Mouse (Mus musculus) E14TG2a.4 (cell line): ENCODE data around the gene Cnot3.

Experiments used
- H3K27me3 ChIP-seq: 2 replicates; pipeline ENCODE4 v1.6.1; 2014; ENCODE audit warnings: low read length, control low read depth; ENCODE audit not compliant: insufficient read depth
- H3K36me3 ChIP-seq: 2 replicates; pipeline ENCODE4 v1.6.1; 2014; ENCODE audit warnings: low read length, control low read depth; ENCODE audit not compliant: insufficient read depth
- H3K4me1 ChIP-seq: replicated peaks from 2 replicates; pipeline ENCODE4 v1.6.1; 2014; ENCODE audit warnings: low read depth, low read length, control low read depth
- H3K4me3 ChIP-seq: replicated peaks from 2 replicates; pipeline ENCODE4 v1.5.1; 2014; ENCODE audit warnings: mild to moderate bottlenecking, low read length
- H3K9me3 ChIP-seq: 2 replicates; pipeline ENCODE4 v1.6.1; 2014; ENCODE audit warnings: low read length, control low read depth
- CTCF ChIP-seq: conservative IDR thresholded peaks from 2 replicates; pipeline ENCODE4 v1.5.1; 2014; ENCODE audit warnings: low read length
- NANOG ChIP-seq: IDR thresholded peaks from 2 replicates; pipeline ENCODE4 v1.6.1; 2014; ENCODE audit warnings: borderline replicate concordance, low read length, mixed read lengths
- POU5F1 ChIP-seq: IDR thresholded peaks from 2 replicates; pipeline ENCODE4 v1.6.1; 2014; ENCODE audit warnings: low read length, borderline replicate concordance

Cnot3 gene

DNA sequence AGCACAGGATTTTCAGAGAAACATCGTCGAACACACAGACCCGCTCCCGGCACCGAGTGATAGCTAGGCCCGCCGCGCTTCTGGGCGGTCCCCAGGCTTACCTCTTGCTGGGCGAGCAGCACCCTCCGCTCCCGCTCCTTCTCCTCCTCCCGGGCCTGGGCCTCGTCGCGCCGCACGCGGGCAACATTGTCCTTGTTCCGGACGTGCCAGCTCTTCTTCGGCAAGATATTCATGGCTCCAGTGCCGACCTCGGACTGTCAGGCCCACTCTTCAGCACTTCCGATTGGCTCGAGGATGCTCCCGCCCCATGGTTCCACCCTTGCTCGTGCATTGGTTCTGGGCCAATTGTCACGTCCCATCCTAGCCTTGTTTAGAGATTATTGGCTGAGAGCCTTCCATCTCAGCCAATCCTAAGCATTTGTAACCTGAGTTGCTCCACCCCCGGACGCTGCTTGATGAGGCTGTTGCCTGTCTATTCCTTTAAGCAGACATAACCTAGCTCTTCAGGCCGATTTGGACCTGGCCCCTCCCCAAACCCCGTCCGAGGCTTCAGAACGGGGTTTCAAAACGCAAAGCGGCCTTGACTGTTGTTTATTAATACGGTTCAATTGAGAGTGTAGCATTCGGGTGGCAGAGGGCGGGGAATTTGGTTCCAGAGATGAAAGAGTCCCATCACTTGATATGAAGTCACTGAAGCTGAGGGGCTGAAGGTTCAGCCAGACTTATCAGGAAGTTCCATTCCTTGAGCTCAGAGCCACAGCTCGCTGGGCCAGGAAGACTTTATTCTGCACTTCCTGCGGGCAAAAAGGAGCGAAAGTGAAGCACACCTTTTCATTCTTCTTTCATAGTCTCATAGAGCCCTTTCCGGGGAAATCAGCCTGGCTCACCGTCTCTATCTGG, 20.4 kb downstream of the Cnot3 start, which contains the start of gene Leng1:
Leng1 (minus strand) TSS at position 626 of the 900 bp plus-strand sequence.
- no peak for TF ChIP-seq POU5F1
- no peak for TF ChIP-seq NANOG
- no peak for TF ChIP-seq CTCF
- H3K27me3 ChIP-seq = no peaks in the 10 kb centered on the region
- peaks cover 45% of the 10 kb centered on the region for H3K4me1 ChIP-seq
- no peaks in the 10 kb centered on the region for H3K9me3 ChIP-seq
- H3K4me3 ChIP-seq = peak within 1 kb of the TSS; percentile 88
- H3K36me3 ChIP-seq = peaks cover 37% of the 10 kb centered on the region

DNA sequence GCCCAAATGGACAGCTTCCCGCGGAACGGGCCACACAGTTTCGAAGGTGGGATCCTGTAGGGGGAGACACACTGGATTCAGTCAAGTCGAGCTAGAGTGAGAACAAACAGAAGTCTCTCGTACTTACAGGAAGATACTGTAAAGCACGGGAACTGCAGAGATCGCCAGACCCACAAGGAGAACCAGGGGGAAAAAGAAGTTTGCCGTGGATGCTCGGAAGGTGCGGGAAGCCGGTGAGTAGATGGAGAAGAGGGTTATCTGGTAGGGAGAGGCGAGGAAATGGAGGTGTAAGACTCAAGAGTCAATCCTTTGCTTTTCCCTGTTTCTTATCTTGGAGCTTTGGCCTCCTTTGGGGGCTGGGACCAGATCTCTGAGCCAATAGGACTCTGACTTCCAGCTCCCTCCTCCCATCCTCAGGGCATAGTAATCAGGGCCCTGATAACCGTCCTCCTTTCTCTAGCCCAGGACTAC, 21.9 kb downstream of the Cnot3 start:
- peaks cover 44% of the 10 kb centered on the region for H3K4me1 ChIP-seq

DNA sequence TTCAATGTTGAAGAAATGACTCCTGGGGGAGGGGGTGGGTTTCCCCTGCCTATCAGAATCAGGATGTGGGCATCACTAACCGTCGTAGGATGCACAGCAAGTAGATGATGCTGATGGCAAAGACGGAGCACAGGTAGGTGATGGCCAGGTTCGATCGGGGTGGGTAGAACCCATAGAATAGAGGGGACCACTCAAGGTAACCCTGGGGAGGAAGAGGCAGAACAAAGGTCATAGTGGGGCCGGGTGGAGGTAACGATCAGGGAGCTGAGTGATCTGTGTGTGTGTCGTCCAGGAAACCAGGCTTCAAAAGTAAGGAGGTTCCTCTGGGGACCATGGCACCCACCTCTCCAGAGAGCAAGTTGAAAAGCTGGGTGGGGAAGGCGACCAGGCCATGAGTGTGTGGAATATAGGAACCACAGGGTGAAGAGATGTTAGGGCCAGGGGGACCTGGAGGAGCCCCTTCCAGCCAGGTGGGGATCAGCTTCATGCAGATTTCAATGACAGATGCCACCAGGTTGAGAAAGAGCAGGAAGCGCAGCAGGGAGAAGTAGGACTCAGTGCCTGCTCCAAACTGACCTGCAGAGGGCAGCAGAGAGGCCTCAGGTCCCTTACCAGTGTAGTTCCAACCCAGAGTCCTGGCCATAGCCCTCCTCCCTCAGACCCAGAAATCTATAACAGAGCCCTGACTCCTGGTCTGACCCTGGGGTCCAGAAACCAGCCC, 29.6 kb downstream of the Cnot3 start:
- TF ChIP-seq CTCF = peak; percentile 90
- TF ChIP-seq NANOG = no peak
- Histone ChIP-seq H3K4me3 (no peak overlapping the region), H3K27me3 (no peaks in the 10 kb centered on the region), H3K36me3 (peaks cover 11% of the 10 kb centered on the region), H3K9me3 (no peaks in the 10 kb centered on the region), H3K4me1 (peaks cover 31% of the 10 kb centered on the region)

More for the DNA sequence above, 21.9 kb downstream of the Cnot3 start:
- Histone ChIP-seq H3K27me3 (no peaks in the 10 kb centered on the region), H3K4me3 (peak overlapping the region; percentile 43), H3K36me3 (peaks cover 22% of the 10 kb centered on the region), H3K9me3 (no peaks in the 10 kb centered on the region)
- TF ChIP-seq NANOG (no peak), POU5F1 (no peak), CTCF (no peak; the same call in 1 of the 2 replicates)

DNA sequence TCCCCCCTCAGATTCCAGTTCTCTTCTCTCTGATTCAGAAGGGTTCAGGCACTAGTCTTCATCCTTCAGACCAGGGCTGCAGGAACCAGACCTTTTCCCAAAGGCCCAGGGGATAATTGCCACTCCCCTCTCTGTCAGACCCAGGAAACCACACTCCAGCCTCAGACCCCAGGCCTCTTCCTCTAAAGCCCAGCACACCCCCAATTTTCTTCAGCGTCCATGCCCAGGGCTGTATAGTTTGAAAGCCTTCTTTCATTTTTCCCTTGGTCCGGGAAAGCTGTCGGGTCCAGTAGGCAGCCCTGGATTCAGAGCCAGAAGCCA, 30.1 kb downstream of the Cnot3 start:
- Histone ChIP-seq H3K27me3 (no peaks in the 10 kb centered on the region), H3K36me3 (peaks cover 13% of the 10 kb centered on the region), H3K4me1 (peaks cover 31% of the 10 kb centered on the region), H3K9me3 (no peaks in the 10 kb centered on the region), H3K4me3 (no peak overlapping the region)
- TF ChIP-seq CTCF (no peak), NANOG (no peak), POU5F1 (no peak)

DNA sequence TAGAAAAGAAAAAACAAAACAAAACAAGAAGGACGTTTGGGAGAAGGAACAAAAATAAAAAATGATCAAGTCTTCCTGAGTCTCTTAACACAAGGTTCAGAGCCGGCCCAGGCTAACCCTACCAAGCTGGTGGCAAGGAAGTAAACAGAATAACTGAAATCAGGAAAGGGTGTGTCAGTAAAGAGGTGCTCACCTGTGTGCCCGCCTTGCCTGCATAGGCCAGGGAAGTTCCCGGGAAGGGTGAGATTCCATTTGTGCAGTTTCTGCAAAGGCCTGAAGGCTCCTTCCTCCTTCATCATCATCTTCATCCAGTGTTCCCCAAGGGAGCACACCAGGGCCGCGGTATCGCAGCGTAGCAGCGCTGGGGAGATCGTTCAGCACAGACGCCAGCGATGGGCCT, 31.3 kb downstream of the Cnot3 start:
- peaks cover 17% of the 10 kb centered on the region for H3K36me3 ChIP-seq

DNA sequence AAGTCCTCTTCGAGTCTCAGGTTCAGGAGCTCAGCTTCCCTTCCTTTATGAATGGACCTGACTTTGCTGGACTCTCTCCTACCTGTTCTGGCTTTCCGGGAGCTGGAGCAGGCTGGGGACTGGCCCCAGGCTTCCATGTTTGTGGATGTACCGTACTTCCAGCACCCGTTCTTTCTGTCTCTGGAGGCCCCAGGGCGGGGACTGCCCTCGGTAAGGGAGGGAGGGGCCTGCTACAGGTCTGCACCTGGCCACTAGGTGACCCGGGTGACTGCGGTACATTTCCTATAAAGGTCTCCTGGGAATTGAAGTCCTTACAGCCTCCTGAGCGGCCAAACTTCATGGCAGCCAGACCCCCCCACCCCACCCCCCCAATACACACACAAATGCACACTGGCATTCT, 32.3 kb downstream of the Cnot3 start, which contains the start of gene Tmc4:
Tmc4 (minus strand) TSS at position 212 of the 400 bp plus-strand sequence.
- H3K4me1 ChIP-seq = peaks cover 31% of the 10 kb centered on the region
- no peak within 1 kb of the TSS for H3K4me3 ChIP-seq
- H3K9me3 ChIP-seq = no peaks in the 10 kb centered on the region
- H3K36me3 ChIP-seq = peaks cover 23% of the 10 kb centered on the region
- no peak for TF ChIP-seq POU5F1
- no peaks in the 10 kb centered on the region for H3K27me3 ChIP-seq

More for the DNA sequence above, 31.3 kb downstream of the Cnot3 start:
- Histone ChIP-seq H3K27me3 (no peaks in the 10 kb centered on the region), H3K9me3 (no peaks in the 10 kb centered on the region), H3K4me1 (peaks cover 31% of the 10 kb centered on the region), H3K4me3 (no peak overlapping the region)
- TF ChIP-seq CTCF = no peak
- TF ChIP-seq NANOG = no peak
- no peak for TF ChIP-seq POU5F1

DNA sequence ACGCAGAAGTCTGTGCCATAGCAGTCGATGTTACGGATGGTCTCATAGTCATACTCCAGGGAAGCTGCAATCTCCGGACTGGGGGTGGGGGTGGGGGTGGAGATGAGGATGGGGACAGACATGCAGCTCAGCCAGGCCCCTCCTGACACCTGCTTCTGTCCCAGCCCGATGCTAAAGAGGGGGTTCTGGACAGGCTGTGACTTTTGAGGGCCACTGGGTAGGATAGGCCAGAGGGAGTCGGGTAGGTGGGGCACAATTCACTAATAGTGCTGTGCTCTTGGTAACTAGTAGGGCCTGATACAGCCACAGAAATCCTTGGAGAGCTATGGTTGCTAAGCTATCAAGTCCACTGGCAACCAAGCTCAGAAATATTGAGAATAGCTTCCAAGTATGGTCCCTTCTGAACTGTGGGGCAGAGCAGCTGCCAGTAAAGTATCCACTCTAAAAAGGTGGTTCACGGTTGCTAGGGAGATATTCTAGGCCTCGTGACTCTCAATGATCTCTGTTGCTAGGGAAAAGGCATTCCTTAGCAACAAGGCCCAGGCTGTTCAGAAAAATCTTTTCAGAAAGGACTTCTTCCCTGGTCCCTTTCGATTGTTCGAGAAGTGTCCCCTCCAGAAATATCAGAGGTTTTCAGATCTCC, 39.0 kb downstream of the Cnot3 start:
- Histone ChIP-seq H3K4me3 (no peak overlapping the region), H3K36me3 (peaks cover 56% of the 10 kb centered on the region), H3K9me3 (no peaks in the 10 kb centered on the region), H3K27me3 (no peaks in the 10 kb centered on the region), H3K4me1 (peaks cover 22% of the 10 kb centered on the region)
- TF ChIP-seq POU5F1 (no peak), CTCF (no peak), NANOG (no peak)

DNA sequence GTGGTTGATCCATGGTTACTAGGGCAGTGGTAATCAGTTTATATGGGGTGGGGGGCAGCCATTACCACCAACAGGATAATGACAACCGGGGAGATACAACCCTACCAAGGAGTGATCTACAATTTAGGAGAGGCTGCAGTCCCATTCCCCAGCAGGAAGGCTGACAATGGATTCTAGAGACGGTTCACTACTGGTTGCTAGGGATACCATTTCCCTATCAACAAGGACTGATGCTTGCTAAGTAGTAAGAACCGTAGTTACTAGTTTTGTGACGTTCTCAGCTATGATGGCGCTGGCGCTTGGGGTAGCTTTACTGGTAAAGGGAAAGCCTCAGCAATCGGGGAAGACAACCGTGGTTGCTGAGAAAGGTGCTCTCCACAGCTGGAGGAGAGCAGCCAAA, 39.6 kb downstream of the Cnot3 start:
- Histone ChIP-seq H3K4me1 (peaks cover 22% of the 10 kb centered on the region), H3K9me3 (no peaks in the 10 kb centered on the region), H3K27me3 (no peaks in the 10 kb centered on the region), H3K36me3 (peaks cover 56% of the 10 kb centered on the region), H3K4me3 (no peak overlapping the region)
- no peak for TF ChIP-seq CTCF
- no peak for TF ChIP-seq NANOG
- no peak for TF ChIP-seq POU5F1
